Mouse (Mus musculus) kidney, adult 2 months (tissue): ENCODE measurements around the gene Tfpt.

Source experiments
- CTCF ChIP-seq: fragments of 200-500 bp; conservative IDR thresholded peaks from 2 replicates; pipeline ENCODE4 v1.5.1; 2011; ENCODE audit warnings: low read depth, mild to moderate bottlenecking, control low read depth, low read length, moderate library complexity, mixed read lengths; ENCODE audit not compliant: insufficient read depth, insufficient read length
- POLR2A ChIP-seq: fragments of 200-500 bp; IDR thresholded peaks from one replicate; pipeline ENCODE4 v1.6.1; 2011; ENCODE audit warnings: low read depth, low read length, control low read depth

DNA sequence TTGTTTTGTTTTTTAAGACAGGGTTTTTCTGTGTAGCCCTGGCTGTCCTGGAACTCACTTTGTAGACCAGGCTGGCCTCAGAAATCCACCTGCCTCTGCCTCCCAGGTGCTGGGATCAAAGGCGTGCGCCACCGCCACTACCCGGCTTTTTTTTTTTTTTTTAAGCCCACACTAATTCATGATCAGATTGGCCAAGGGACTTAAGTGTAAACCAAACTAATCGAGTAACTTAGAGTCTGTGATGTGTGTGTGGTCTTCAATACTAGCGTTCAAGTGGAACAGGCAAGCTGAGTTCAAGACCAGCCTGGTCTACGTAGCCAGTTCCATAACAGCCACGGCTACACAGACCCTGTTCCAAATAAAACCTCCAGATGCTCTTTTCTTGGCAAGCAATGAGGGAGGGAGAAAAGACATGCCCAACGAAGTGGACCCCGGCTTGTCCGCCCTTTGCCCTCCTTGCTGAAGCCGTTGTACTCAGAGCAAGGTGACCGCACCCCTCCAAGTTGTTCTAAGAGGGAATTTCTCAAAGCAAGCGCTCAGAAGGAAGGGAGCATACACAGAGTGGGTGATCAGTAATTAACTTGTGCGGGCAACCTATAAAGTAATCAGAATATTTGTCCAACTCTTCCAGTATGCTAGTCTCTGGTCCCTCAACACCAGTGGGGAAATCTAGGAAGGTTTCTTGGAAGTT is 34.9 kb upstream of the Tfpt start:
- no peak for TF ChIP-seq CTCF
- no peak for TF ChIP-seq POLR2A
